Mouse (Mus musculus) CH12.LX (cell line): ENCODE measurements around the gene Pcsk7. TPM values are rescaled to one million over a fixed set of nuclear protein-coding genes. Genes with fewer than 3 reads are reported as not detected.

ENCODE experiments used
- DNase-seq: peaks from one replicate; pipeline ENCODE4 v3.0.0-alpha.2; 2013; ENCODE audit errors: extremely low read depth
- H3K27ac ChIP-seq: 2 replicates; pipeline ENCODE4 v1.5.1; 2012; ENCODE audit warnings: low read depth, mild to moderate bottlenecking, control low read depth, moderate library complexity; ENCODE audit not compliant: insufficient read depth
- H3K27me3 ChIP-seq: replicated peaks from 2 replicates; pipeline ENCODE3; 2012; ENCODE audit warnings: inconsistent platforms
- H3K36me3 ChIP-seq, 2 experiments: replicated peaks in 1 of 2; 2 replicates each; pipeline versions ENCODE3 to v1.6.1; 2012; ENCODE audit warnings: inconsistent platforms in 1 of 2, low read length in 1 of 2, mild to moderate bottlenecking in 1 of 2, mixed read lengths in 1 of 2, moderate library complexity in 1 of 2; ENCODE audit not compliant: control insufficient read depth in 1 of 2, insufficient read depth in 1 of 2
- H3K4me1 ChIP-seq, 2 experiments: 2 replicates each; pipeline ENCODE4 v1.6.1; 2012; ENCODE audit warnings: inconsistent platforms in 1 of 2, moderate library complexity in 1 of 2; ENCODE audit not compliant: insufficient read depth in 2 of 2, control insufficient read depth in 1 of 2
- H3K4me2 ChIP-seq: 2 replicates; pipeline ENCODE4 v1.6.1; 2012; ENCODE audit warnings: low read depth, mild to moderate bottlenecking, control low read depth; ENCODE audit not compliant: poor library complexity, insufficient read depth, severe bottlenecking
- H3K4me3 ChIP-seq, 3 experiments: fragments of 150-350 bp in 1 of 3; sonication (generic) in 1 of 3; replicated peaks in 1 of 3; 2 replicates each; pipeline versions ENCODE3 to v1.5.1; 2011 to 2012; ENCODE audit warnings: low read depth in 2 of 3, low read length in 2 of 3, mild to moderate bottlenecking in 2 of 3, moderate library complexity in 2 of 3, control low read depth in 1 of 3, improper control_type of control experiment in 1 of 3, inconsistent platforms in 1 of 3, mixed read lengths in 1 of 3; ENCODE audit not compliant: poor library complexity in 1 of 3
- H3K79me2 ChIP-seq: replicated peaks from 2 replicates; pipeline ENCODE4 v1.6.1; 2012; ENCODE audit warnings: mild to moderate bottlenecking, moderate library complexity; ENCODE audit not compliant: control insufficient read depth, poor library complexity, insufficient read depth, severe bottlenecking; ENCODE audit errors: extremely low read depth
- H3K9ac ChIP-seq: 2 replicates; pipeline ENCODE4 v1.6.1; 2012; ENCODE audit warnings: low read depth, mild to moderate bottlenecking, control low read depth, moderate library complexity; ENCODE audit not compliant: insufficient read depth
- H3K9me3 ChIP-seq: replicated peaks from 2 replicates; pipeline ENCODE3; 2012; ENCODE audit warnings: low read length, inconsistent platforms, mixed read lengths
- BHLHE40 ChIP-seq: IDR thresholded peaks from 2 replicates; pipeline ENCODE4 v1.6.1; 2011; ENCODE audit warnings: mild to moderate bottlenecking, low read depth, low read length, improper control_type of control experiment
- CHD1 ChIP-seq: IDR thresholded peaks from 2 replicates; pipeline ENCODE4 v1.6.1; 2012; ENCODE audit warnings: low read depth, low read length, improper control_type of control experiment, inconsistent platforms
- CTCF ChIP-seq, 2 experiments: IDR thresholded peaks in 1 of 2; conservative IDR thresholded peaks in 1 of 2; 2 replicates each; pipeline ENCODE4 v1.5.1; 2011 to 2012; ENCODE audit warnings: low read depth in 2 of 2, low read length in 2 of 2, improper control_type of control experiment in 1 of 2, inconsistent platforms in 1 of 2, mild to moderate bottlenecking in 1 of 2, moderate library complexity in 1 of 2
- E2F4 ChIP-seq: IDR thresholded peaks from 2 replicates; pipeline ENCODE4 v1.6.1; 2011; ENCODE audit warnings: low read depth, low read length, improper control_type of control experiment; ENCODE audit not compliant: insufficient replicate concordance
- ELF1 ChIP-seq: IDR thresholded peaks from 2 replicates; pipeline ENCODE4 v1.6.1; 2014; ENCODE audit warnings: low read depth, mild to moderate bottlenecking, inconsistent platforms, low read length, improper control_type of control experiment
- EP300 ChIP-seq: IDR thresholded peaks from 2 replicates; pipeline ENCODE4 v1.6.1; 2011; ENCODE audit warnings: low read length, improper control_type of control experiment
- ETS1 ChIP-seq: conservative IDR thresholded peaks from 2 replicates; pipeline ENCODE4 v1.6.1; 2012; ENCODE audit warnings: low read depth, mild to moderate bottlenecking, inconsistent platforms, low read length, improper control_type of control experiment, moderate library complexity
- GABPA ChIP-seq: IDR thresholded peaks from 2 replicates; pipeline ENCODE4 v1.6.1; 2012; ENCODE audit warnings: low read depth, low read length, improper control_type of control experiment, inconsistent platforms; ENCODE audit not compliant: insufficient replicate concordance
- HCFC1 ChIP-seq: IDR thresholded peaks from 2 replicates; pipeline ENCODE4 v1.6.1; 2012; ENCODE audit warnings: low read depth, mild to moderate bottlenecking, inconsistent platforms, low read length, improper control_type of control experiment
- IRF4 ChIP-seq: IDR thresholded peaks from 2 replicates; pipeline ENCODE4 v1.6.1; 2014; ENCODE audit warnings: low read depth, mild to moderate bottlenecking, inconsistent platforms, low read length, improper control_type of control experiment
- JUN ChIP-seq: IDR thresholded peaks from 2 replicates; pipeline ENCODE4 v1.6.1; 2011; ENCODE audit warnings: low read depth, mild to moderate bottlenecking, low read length, improper control_type of control experiment, moderate library complexity; ENCODE audit not compliant: insufficient read depth
- JUND ChIP-seq: conservative IDR thresholded peaks from 2 replicates; pipeline ENCODE4 v1.6.1; 2011; ENCODE audit warnings: low read depth, low read length, improper control_type of control experiment
- KAT2A ChIP-seq: IDR thresholded peaks from 2 replicates; pipeline ENCODE4 v1.6.1; 2012; ENCODE audit warnings: low read length, improper control_type of control experiment, inconsistent platforms; ENCODE audit not compliant: insufficient replicate concordance
- MAFK ChIP-seq: IDR thresholded peaks from 2 replicates; pipeline ENCODE4 v1.6.1; 2011; ENCODE audit warnings: low read length, improper control_type of control experiment; ENCODE audit not compliant: insufficient replicate concordance
- MAX ChIP-seq: IDR thresholded peaks from 2 replicates; pipeline ENCODE4 v1.6.1; 2011; ENCODE audit warnings: low read length, improper control_type of control experiment
- MAZ ChIP-seq: IDR thresholded peaks from 2 replicates; pipeline ENCODE4 v1.6.1; 2012; ENCODE audit warnings: low read depth, mild to moderate bottlenecking, inconsistent platforms, low read length, improper control_type of control experiment, moderate library complexity
- MEF2A ChIP-seq: IDR thresholded peaks from 2 replicates; pipeline ENCODE4 v1.6.1; 2014; ENCODE audit warnings: low read depth, mild to moderate bottlenecking, inconsistent platforms, low read length, improper control_type of control experiment, borderline replicate concordance
- MYC ChIP-seq: IDR thresholded peaks from 2 replicates; pipeline ENCODE4 v1.6.1; 2011; ENCODE audit warnings: low read depth, mild to moderate bottlenecking, improper control_type of control experiment, low read length
- NELFE ChIP-seq: IDR thresholded peaks from 2 replicates; pipeline ENCODE4 v1.6.1; 2011; ENCODE audit warnings: low read depth, low read length, improper control_type of control experiment
- NRF1 ChIP-seq: IDR thresholded peaks from 2 replicates; pipeline ENCODE4 v1.6.1; 2014; ENCODE audit warnings: low read depth, mild to moderate bottlenecking, inconsistent platforms, low read length, improper control_type of control experiment, moderate library complexity
- PAX5 ChIP-seq: IDR thresholded peaks from 2 replicates; pipeline ENCODE4 v1.6.1; 2012; ENCODE audit warnings: low read length, inconsistent platforms, mixed read lengths
- POLR2A ChIP-seq: IDR thresholded peaks from 2 replicates; pipeline ENCODE4 v1.6.1; 2011; ENCODE audit warnings: low read depth, mild to moderate bottlenecking, improper control_type of control experiment, low read length
- POLR2AphosphoS2 ChIP-seq: IDR thresholded peaks from 2 replicates; pipeline ENCODE4 v1.6.1; 2011; ENCODE audit warnings: low read depth, low read length, improper control_type of control experiment
- RAD21 ChIP-seq: IDR thresholded peaks from 2 replicates; pipeline ENCODE4 v1.6.1; 2011; ENCODE audit warnings: low read depth, mild to moderate bottlenecking, low read length, improper control_type of control experiment, moderate library complexity
- RCOR1 ChIP-seq: conservative IDR thresholded peaks from 2 replicates; pipeline ENCODE4 v1.6.1; 2012; ENCODE audit warnings: low read depth, mild to moderate bottlenecking, inconsistent platforms, low read length, improper control_type of control experiment
- TBP ChIP-seq: conservative IDR thresholded peaks from 2 replicates; pipeline ENCODE4 v1.6.1; 2011; ENCODE audit warnings: low read depth, low read length, improper control_type of control experiment
- TCF12 ChIP-seq: IDR thresholded peaks from 2 replicates; pipeline ENCODE4 v1.6.1; 2014; ENCODE audit warnings: low read depth, mild to moderate bottlenecking, inconsistent platforms, low read length, improper control_type of control experiment
- USF2 ChIP-seq: conservative IDR thresholded peaks from 2 replicates; pipeline ENCODE4 v1.6.1; 2011; ENCODE audit warnings: low read depth, low read length, improper control_type of control experiment
- ZC3H11A ChIP-seq: IDR thresholded peaks from 2 replicates; pipeline ENCODE4 v1.6.1; 2012; ENCODE audit warnings: low read depth, mild to moderate bottlenecking, inconsistent platforms, low read length, improper control_type of control experiment
- ZKSCAN1 ChIP-seq: IDR thresholded peaks from 2 replicates; pipeline ENCODE4 v1.6.1; 2012; ENCODE audit warnings: low read depth, inconsistent platforms, low read length, improper control_type of control experiment, borderline replicate concordance
- ZMIZ1 ChIP-seq: IDR thresholded peaks from 2 replicates; pipeline ENCODE4 v1.6.1; 2012; ENCODE audit warnings: low read depth, mild to moderate bottlenecking, inconsistent platforms, low read length, improper control_type of control experiment
- ZNF384 ChIP-seq: IDR thresholded peaks from 2 replicates; pipeline ENCODE4 v1.6.1; 2012; ENCODE audit warnings: low read depth, low read length, improper control_type of control experiment, inconsistent platforms
- dilution Hi-C: fragments of 300-500 bp; cut with MboI; formaldehyde crosslinking; loops from 2 replicates; pipeline ENCODE4 v1.14.3; 2020; ENCODE audit warnings: low sequenced_read_pairs; ENCODE audit not compliant: extremely low pct_unique_long_range_greater_than_20kb, extremely low pct_ligation_motif_present
- in situ Hi-C: fragments of 300-500 bp; cut with MboI; formaldehyde crosslinking; loops from 3 replicates; pipeline ENCODE4 v1.14.3; 2019; ENCODE audit warnings: low sequenced_read_pairs, low pct_ligation_motif_present, low pct_unique_long_range_greater_than_20kb, mixed read lengths
- polyA plus RNA-seq: library from polyadenylated mRNA; unstranded; fragments of >175 nt; gene quantifications from 2 replicates; pipeline ENCODE4 v1.2.1, GENCODE M21; 2012; ENCODE audit warnings: low read depth; ENCODE audit not compliant: insufficient read length
- total RNA-seq, 2 experiments: library from RNA; depleted of rRNA; stranded (reverse); fragments of 300-350 nt in 1 of 2; fragments of >200 nt in 1 of 2; gene quantifications; 2 replicates each; pipeline ENCODE4 v1.2.3; 2012 to 2014

The Pcsk7 gene
- total and polyA plus RNA-seq, 3 experiments: 16.5 to 18.5 (median 17.9) TPM

DNA sequence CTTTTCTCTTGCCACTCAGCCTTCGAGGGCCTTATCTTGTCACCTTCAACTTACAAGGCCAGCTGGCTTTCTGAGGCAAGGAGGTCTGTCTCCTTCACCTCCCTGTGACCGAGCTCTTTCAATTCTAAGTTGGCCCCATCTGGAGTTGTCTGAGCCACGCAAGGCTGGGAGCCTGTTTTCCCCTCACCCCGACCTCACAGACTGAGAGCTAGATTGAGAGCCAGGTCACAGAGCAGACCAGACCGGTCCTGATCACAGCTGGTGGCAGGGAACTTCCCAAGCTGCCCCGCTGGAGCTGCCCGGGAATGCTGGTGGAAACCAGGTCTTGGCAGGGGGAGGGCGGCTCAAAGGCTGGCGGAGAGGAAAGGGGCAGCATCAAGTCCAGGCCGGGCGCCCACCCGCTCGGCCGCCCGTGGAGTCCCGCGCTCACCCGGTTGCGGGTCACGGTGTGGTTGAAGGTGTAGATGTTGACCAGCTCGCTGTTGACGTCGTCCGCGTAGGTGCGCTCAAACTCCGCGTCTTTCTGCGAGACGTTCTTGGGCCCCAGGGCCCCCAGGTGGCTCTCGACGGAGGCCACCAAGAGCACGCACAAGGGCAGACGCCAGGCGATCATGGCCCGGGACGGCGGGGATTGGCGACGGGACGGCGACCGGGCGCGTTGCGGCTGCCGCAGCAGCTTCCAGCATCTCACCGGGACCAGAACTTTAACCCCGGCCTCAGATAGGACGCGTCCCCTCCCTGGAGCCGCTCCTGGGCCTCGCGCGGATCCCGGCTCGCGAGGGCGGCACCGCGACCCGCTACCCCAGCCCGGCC lies 48.2 kb downstream of the Pcsk7 start (continued):
- TF ChIP-seq EP300: no peak
- no peak for TF ChIP-seq KAT2A
- TF ChIP-seq IRF4: no peak
- TF ChIP-seq BHLHE40: no peak
- TF ChIP-seq MAFK: no peak
- no peak for TF ChIP-seq MYC
- peak; percentile 23; the same call in 1 of the 2 replicates for TF ChIP-seq MAX
- TF ChIP-seq NELFE: peak; percentile 16; the same call in 1 of the 2 replicates
- TF ChIP-seq ZC3H11A: no peak
- no peak; the same call in 1 of the 2 replicates for TF ChIP-seq POLR2AphosphoS2
- TF ChIP-seq ELF1: no peak
- no peak for TF ChIP-seq ZMIZ1
- TF ChIP-seq CTCF (conservative IDR thresholded peaks at IDR 0.05 in 1 of 2, IDR thresholded peaks at IDR 0.05 in 1 of 2; ENCODE audit: low read depth in 2 of 2, low read length in 2 of 2): no peak
- no peak for TF ChIP-seq ZKSCAN1

DNA sequence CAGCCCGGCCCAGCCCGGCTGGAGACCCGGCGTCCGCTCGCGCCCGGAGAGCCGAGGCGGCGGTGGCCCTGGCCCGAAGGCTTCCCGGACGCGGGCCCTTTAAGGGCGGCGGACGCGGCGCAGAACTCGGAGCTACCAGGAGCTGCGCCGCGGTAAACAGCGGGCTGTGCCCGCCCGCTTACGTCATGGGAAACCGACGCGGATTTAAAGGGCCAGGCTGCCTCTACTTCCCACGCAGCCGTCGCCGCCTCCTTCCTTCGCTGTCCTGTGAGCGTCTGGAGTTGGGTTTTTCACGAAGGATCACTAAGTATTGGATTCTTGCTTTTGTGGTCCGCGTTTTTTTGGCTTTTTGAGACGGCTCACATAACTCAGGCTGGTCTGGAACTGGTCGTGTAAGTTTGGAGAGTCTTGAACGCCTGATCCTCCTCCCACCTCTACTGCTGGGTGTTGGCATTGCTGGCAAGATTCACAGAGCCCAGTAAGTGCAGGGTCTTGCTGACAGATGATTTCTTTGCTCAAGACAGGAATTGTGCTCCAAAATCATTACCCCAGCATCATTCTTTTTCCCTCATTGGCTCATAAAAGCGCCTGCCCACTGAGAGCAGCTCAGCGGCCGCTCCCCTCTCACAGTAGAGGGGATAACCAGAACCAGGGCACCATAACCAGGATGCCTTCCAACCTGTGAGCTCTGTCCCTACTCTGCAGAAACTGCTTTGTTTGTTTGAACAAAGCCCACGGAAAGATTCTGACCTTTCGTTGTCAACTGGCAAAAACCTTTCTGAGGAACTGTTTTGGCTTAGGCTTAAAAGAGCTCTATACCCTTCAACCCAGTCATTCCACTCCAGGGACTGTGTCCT lies 49.0 kb downstream of the Pcsk7 start, which contains the start of gene Sidt2:
TSS of gene Sidt2 (minus strand) at position 152 of the 857 bp plus-strand sequence.
- Histone ChIP-seq H3K27ac (peak within 1 kb of the TSS; percentile 53), H3K4me3 (peak within 1 kb of the TSS; percentile 90 to 94 (median 92)), H3K27me3 (no peaks in the 10 kb centered on the region), H3K9me3 (no peaks in the 10 kb centered on the region), H3K4me2 (peak within 1 kb of the TSS; percentile 85), H3K36me3 (peaks cover 12 to 47% of the 10 kb centered on the region in 2 experiments), H3K9ac (peak within 1 kb of the TSS; percentile 98), H3K79me2 (peaks cover 6% of the 10 kb centered on the region; the same call in 1 of the 2 replicates), H3K4me1 (peaks cover 6 to 27% of the 10 kb centered on the region in 2 experiments; a peak in 3 of 4 replicates)
- peak; percentile 82 for DNase-seq
- dilution Hi-C loops: no loop called here
- in situ Hi-C loops: no loop called here
- TF ChIP-seq ELF1 (peak; percentile 59; the same call in 1 of the 2 replicates), GABPA (no peak), CTCF (conservative IDR thresholded peaks at IDR 0.05 in 1 of 2, IDR thresholded peaks at IDR 0.05 in 1 of 2; ENCODE audit: low read depth in 2 of 2, low read length in 2 of 2) (no peak), HCFC1 (peak; percentile 79), BHLHE40 (no peak), ZMIZ1 (no peak), CHD1 (no peak), RAD21 (no peak), POLR2AphosphoS2 (no peak), EP300 (no peak), TCF12 (no peak), ETS1 (peak; percentile 38; the same call in 1 of the 2 replicates), ZC3H11A (no peak), NRF1 (peak; percentile 64), USF2 (no peak), MAZ (no peak), RCOR1 (no peak), TBP (0 out of 2 replicates have a peak, but pooled peaks have one; percentile 35), POLR2A (peak; percentile 66), JUN (no peak), E2F4 (no peak), MEF2A (0 out of 2 replicates have a peak, but pooled peaks have one; percentile 17), JUND (no peak), ZNF384 (no peak), PAX5 (no peak)
